Mouse (Mus musculus) stomach, postnatal 0 days (tissue): ENCODE measurements around the gene Fgfr2. TPM values are rescaled to one million over a fixed set of nuclear protein-coding genes. Genes with fewer than 3 reads are reported as not detected.

Experiments
- ATAC-seq: fragments of 200-750 bp; cut with Nextera tagmentation; 2 replicates; pipeline ENCODE4 v1.8.0; 2017; ENCODE audit not compliant: low FRiP score, low TSS enrichment
- DNase-seq: peaks from one replicate; pipeline ENCODE4 v3.0.0-alpha.2; 2016; ENCODE audit warnings: low spot score
- H3K27ac ChIP-seq: fragments of 300-500 bp; sonication (generic); replicated peaks from 2 replicates; pipeline ENCODE4 v1.5.1; 2014; ENCODE audit warnings: mild to moderate bottlenecking, control low read depth
- H3K27me3 ChIP-seq: fragments of 300-500 bp; sonication (generic); 2 replicates; pipeline ENCODE4 v1.6.1; 2014; ENCODE audit warnings: low read length; ENCODE audit not compliant: control insufficient read depth, insufficient read depth
- H3K36me3 ChIP-seq: fragments of 300-500 bp; sonication (generic); 2 replicates; pipeline ENCODE4 v1.6.1; 2014; ENCODE audit warnings: low read length, mixed read lengths; ENCODE audit not compliant: control insufficient read depth, insufficient read depth
- H3K4me1 ChIP-seq: fragments of 300-500 bp; sonication (generic); replicated peaks from 2 replicates; pipeline ENCODE4 v1.6.1; 2014; ENCODE audit warnings: antibody characterized with exemption; ENCODE audit not compliant: control insufficient read depth, insufficient read depth
- H3K4me2 ChIP-seq: fragments of 300-500 bp; sonication (generic); replicated peaks from 2 replicates; pipeline ENCODE4 v1.6.1; 2014; ENCODE audit warnings: low read depth, mild to moderate bottlenecking, control low read depth, moderate library complexity
- H3K4me3 ChIP-seq: fragments of 300-500 bp; sonication (generic); 2 replicates; pipeline ENCODE4 v1.5.1; 2014; ENCODE audit warnings: low read depth, low read length, control low read depth
- H3K9ac ChIP-seq: fragments of 300-500 bp; sonication (generic); 2 replicates; pipeline ENCODE4 v1.6.1; 2014; ENCODE audit warnings: mild to moderate bottlenecking, low read length, control low read depth, mixed read lengths
- H3K9me3 ChIP-seq: fragments of 300-500 bp; sonication (generic); 2 replicates; pipeline ENCODE4 v1.6.1; 2016; ENCODE audit warnings: low read length; ENCODE audit not compliant: control insufficient read depth
- CTCF ChIP-seq: IDR thresholded peaks from 2 replicates; pipeline ENCODE4 v1.5.1; 2016; ENCODE audit warnings: antibody characterized with exemption, low read depth, mild to moderate bottlenecking, moderate library complexity
- EP300 ChIP-seq: optimal IDR thresholded peaks from 2 replicates; pipeline ENCODE3; 2016; ENCODE audit warnings: antibody characterized with exemption
- WGBS: fragments of 180-500 bp; shearing (Covaris S2); extraction: QIAGEN DNeasy Blood & Tissue Kit; methylation state at CpG from one replicate; pipeline ENCODE4 v1.1.7; 2014; 5-methylcytosine and 5-hydroxymethylcytosine counted together
- polyA plus RNA-seq: library from polyadenylated mRNA; unstranded; fragments of >200 nt; fragmentation: Nextera tagmentation; extraction: Ambion mirVana; gene quantifications from 2 replicates; pipeline ENCODE4 v1.2.1, GENCODE M21; 2015

Fgfr2 gene
- polyA plus RNA-seq, 1 experiment from 2014 or later, result 60.8 TPM

DNA sequence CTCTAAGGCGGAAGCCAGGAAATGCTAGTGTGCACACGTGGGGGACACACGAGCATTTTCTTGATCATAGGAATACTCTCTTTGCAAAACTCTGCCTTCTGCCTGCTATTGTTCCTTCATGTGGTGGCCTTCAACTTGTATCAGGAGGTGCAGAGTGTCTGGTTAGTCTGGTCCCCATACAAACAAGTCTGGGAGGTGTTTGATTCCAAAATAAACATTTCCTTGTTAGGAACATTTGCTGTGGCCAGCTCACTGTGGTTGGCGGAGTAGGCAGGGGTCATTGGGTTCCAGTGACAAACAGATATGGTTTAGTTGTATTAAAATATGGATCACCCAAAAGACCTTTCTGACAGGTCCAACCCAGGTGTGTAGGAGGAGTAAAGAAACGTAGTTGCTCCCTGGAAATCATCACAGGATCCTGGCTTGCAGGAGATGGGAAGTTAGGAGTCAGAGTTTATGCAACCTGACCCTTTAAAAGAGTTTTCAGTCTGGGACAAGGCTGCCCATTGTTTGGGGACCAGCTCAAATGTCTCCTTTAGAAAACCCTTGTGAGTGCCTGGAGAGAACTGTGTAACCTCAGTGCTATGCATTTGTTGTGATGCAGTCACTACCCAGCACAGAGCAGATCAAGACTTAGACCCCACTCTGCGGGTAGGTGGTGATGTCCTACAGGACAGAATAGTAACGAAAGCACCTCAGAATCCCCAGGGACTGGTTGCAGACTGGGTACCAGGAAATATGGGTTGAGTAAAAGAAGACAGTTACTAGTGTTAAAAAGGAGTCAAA is 235.9 kb downstream of the Fgfr2 start:
- Histone ChIP-seq H3K9me3 (no peaks in the 10 kb centered on the region), H3K9ac (no peak overlapping the region), H3K4me1 (no peaks in the 10 kb centered on the region), H3K27me3 (no peaks in the 10 kb centered on the region), H3K27ac (0 out of 2 replicates have a peak overlapping the region, but pooled peaks have one; percentile 30), H3K4me3 (no peak overlapping the region), H3K36me3 (peaks cover 5% of the 10 kb centered on the region; the same call in 1 of the 2 replicates), H3K4me2 (no peak overlapping the region)
- ATAC-seq, result peak; percentile 54; the same call in 1 of the 2 replicates
- DNase-seq, result peak; percentile 20
- 41% methylated on average over 7 of the region's 7 CpGs for WGBS
- no peak for TF ChIP-seq EP300
- no peak for TF ChIP-seq CTCF

GRCm38 (mm10) chr7:132884031-132884430 is 239.1 kb downstream of the Fgfr2 start:
- Histone ChIP-seq H3K4me2 (no peak overlapping the region), H3K27ac (no peak overlapping the region), H3K36me3 (peaks cover 18% of the 10 kb centered on the region), H3K9ac (no peak overlapping the region), H3K4me3 (no peak overlapping the region), H3K27me3 (no peaks in the 10 kb centered on the region), H3K9me3 (no peaks in the 10 kb centered on the region), H3K4me1 (no peaks in the 10 kb centered on the region)
- WGBS, result 87% methylated on average over 7 of the region's 7 CpGs
- no peak for DNase-seq
- TF ChIP-seq CTCF (peak; percentile 64), EP300 (no peak)
- ATAC-seq, result no peak

GRCm38 (mm10) chr7:132882343-132882742 is 240.8 kb downstream of the Fgfr2 start:
- Histone ChIP-seq H3K9me3 (no peaks in the 10 kb centered on the region), H3K27ac (no peak overlapping the region), H3K36me3 (peaks cover 29% of the 10 kb centered on the region), H3K27me3 (no peaks in the 10 kb centered on the region), H3K4me1 (no peaks in the 10 kb centered on the region), H3K4me2 (no peak overlapping the region), H3K4me3 (no peak overlapping the region), H3K9ac (no peak overlapping the region)
- ATAC-seq, result no peak
- TF ChIP-seq CTCF (peak; percentile 66), EP300 (no peak)
- DNase-seq, result no peak
- 72% methylated on average over 2 of the region's 2 CpGs for WGBS

DNA sequence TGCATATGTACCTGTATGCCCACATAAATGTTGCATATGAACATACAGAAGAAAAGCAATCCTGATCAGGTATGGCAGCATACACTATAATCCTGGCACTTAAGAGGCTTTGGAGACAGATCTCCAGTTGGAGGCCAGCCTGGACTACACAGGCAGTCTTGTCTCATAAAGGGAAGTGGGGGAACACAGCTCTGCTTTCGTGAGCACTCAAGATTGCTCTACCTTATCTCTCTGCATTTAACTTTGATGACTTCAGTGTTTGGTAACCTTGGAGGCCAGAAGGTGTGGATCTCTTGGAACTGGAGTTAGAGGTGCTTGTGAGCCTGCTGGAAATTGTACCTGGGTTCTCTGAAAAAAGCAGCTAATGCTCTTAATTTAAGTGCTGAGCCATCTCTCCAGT is 242.9 kb downstream of the Fgfr2 start:
- Histone ChIP-seq H3K4me2 (no peak overlapping the region), H3K27ac (no peak overlapping the region), H3K9me3 (no peaks in the 10 kb centered on the region), H3K4me1 (no peaks in the 10 kb centered on the region), H3K27me3 (no peaks in the 10 kb centered on the region), H3K36me3 (peaks cover 39% of the 10 kb centered on the region), H3K9ac (no peak overlapping the region), H3K4me3 (no peak overlapping the region)
- no peak for DNase-seq
- WGBS, result 69% methylated on average over 1 of the region's 1 CpGs
- TF ChIP-seq CTCF, result no peak
- no peak for TF ChIP-seq EP300
- ATAC-seq, result no peak

GRCm38 (mm10) chr7:132875391-132876086 is 247.6 kb downstream of the Fgfr2 start:
- Histone ChIP-seq H3K4me1 (no peaks in the 10 kb centered on the region), H3K36me3 (peaks cover 31% of the 10 kb centered on the region), H3K9me3 (no peaks in the 10 kb centered on the region), H3K9ac (no peak overlapping the region), H3K4me2 (no peak overlapping the region), H3K27me3 (no peaks in the 10 kb centered on the region), H3K27ac (no peak overlapping the region), H3K4me3 (no peak overlapping the region)
- TF ChIP-seq EP300, result no peak
- no peak for TF ChIP-seq CTCF
- 95% methylated on average over 2 of the region's 2 CpGs for WGBS
- ATAC-seq (no peak), DNase-seq (no peak)

GRCm38 (mm10) chr7:132873043-132873442 is 250.1 kb downstream of the Fgfr2 start:
- H3K4me2 ChIP-seq, result no peak overlapping the region
- no peaks in the 10 kb centered on the region for H3K4me1 ChIP-seq
- ATAC-seq (no peak), DNase-seq (no peak)
- H3K4me3 ChIP-seq, result no peak overlapping the region
- TF ChIP-seq EP300 (no peak), CTCF (no peak)
- WGBS, result 96% methylated on average over 2 of the region's 2 CpGs
- peaks cover 32% of the 10 kb centered on the region for H3K36me3 ChIP-seq
- H3K27me3 ChIP-seq, result no peaks in the 10 kb centered on the region
- no peak overlapping the region for H3K27ac ChIP-seq
- no peaks in the 10 kb centered on the region for H3K9me3 ChIP-seq
- H3K9ac ChIP-seq, result no peak overlapping the region
